Mouse (Mus musculus) neural tube, embryonic 15.5 days (tissue): ENCODE measurements around the gene Hand2. TPM values are rescaled to one million over a fixed set of nuclear protein-coding genes. Genes with fewer than 3 reads are reported as not detected.

Experiments used
- ATAC-seq: fragments of 200-750 bp; cut with Nextera tagmentation; 2 replicates; pipeline ENCODE4 v1.8.0; 2017; ENCODE audit warnings: mild to moderate bottlenecking, moderate TSS enrichment, moderate library complexity; ENCODE audit not compliant: low FRiP score
- H3K27ac ChIP-seq: fragments of 300-500 bp; sonication (generic); replicated peaks from 2 replicates; pipeline ENCODE4 v1.5.1; 2015; ENCODE audit warnings: mild to moderate bottlenecking, inconsistent platforms
- H3K27me3 ChIP-seq: fragments of 300-500 bp; sonication (generic); replicated peaks from 2 replicates; pipeline ENCODE4 v1.6.1; 2015; ENCODE audit warnings: inconsistent platforms
- H3K36me3 ChIP-seq: fragments of 300-500 bp; sonication (generic); 2 replicates; pipeline ENCODE4 v1.6.1; 2015; ENCODE audit warnings: inconsistent platforms
- H3K4me1 ChIP-seq: fragments of 300-500 bp; sonication (generic); 2 replicates; pipeline ENCODE4 v1.6.1; 2015; ENCODE audit warnings: inconsistent platforms
- H3K4me2 ChIP-seq: fragments of 300-500 bp; sonication (generic); 2 replicates; pipeline ENCODE4 v1.6.1; 2015; ENCODE audit warnings: inconsistent platforms, mild to moderate bottlenecking, moderate library complexity
- H3K4me3 ChIP-seq: fragments of 300-500 bp; sonication (generic); replicated peaks from 2 replicates; pipeline ENCODE4 v1.5.1; 2015; ENCODE audit warnings: mild to moderate bottlenecking, inconsistent platforms
- H3K9ac ChIP-seq: fragments of 300-500 bp; sonication (generic); replicated peaks from 2 replicates; pipeline ENCODE4 v1.6.1; 2015; ENCODE audit warnings: mild to moderate bottlenecking, inconsistent platforms
- H3K9me3 ChIP-seq: fragments of 300-500 bp; sonication (generic); replicated peaks from 2 replicates; pipeline ENCODE4 v1.6.1; 2016; ENCODE audit warnings: inconsistent platforms
- WGBS: fragments of 180-500 bp; shearing (Covaris S2); methylation state at CpG from one replicate; pipeline ENCODE4 v1.1.7; 2015; ENCODE audit warnings: mixed read lengths; 5-methylcytosine and 5-hydroxymethylcytosine counted together
- polyA plus RNA-seq: library from polyadenylated mRNA; unstranded; fragments of >200 nt; fragmentation: Nextera tagmentation; extraction: Ambion mirVana; gene quantifications from 2 replicates; pipeline ENCODE4 v1.2.1, GENCODE M21; 2015

Hand2 gene
- 1.0 TPM in 1 of 2 replicates, not detected in the other for polyA plus RNA-seq

GRCm38 (mm10) chr8:57320851-57321743 lies at the start of gene Hand2:
Hand2 (plus strand) TSS chr8:57320983.
- H3K27me3 ChIP-seq, result peaks cover 92% of the 10 kb centered on the region
- H3K9me3 ChIP-seq, result no peaks in the 10 kb centered on the region
- H3K4me2 ChIP-seq, result peak within 1 kb of the TSS; percentile 55
- peak within 1 kb of the TSS; percentile 30 for H3K4me3 ChIP-seq
- no peaks in the 10 kb centered on the region for H3K36me3 ChIP-seq
- WGBS, result under 1% methylated on average over 75 of the region's 83 CpGs
- H3K27ac ChIP-seq, result no peak within 1 kb of the TSS
- ATAC-seq, result peak; percentile 42; the same call in 1 of the 2 replicates
- H3K9ac ChIP-seq, result no peak within 1 kb of the TSS
- H3K4me1 ChIP-seq, result peaks cover 16% of the 10 kb centered on the region

- Histone ChIP-seq H3K9ac (no peak overlapping the region), H3K4me1 (no peaks in the 10 kb centered on the region), H3K27me3 (no peaks in the 10 kb centered on the region), H3K36me3 (no peaks in the 10 kb centered on the region), H3K27ac (no peak overlapping the region), H3K9me3 (no peaks in the 10 kb centered on the region), H3K4me3 (no peak overlapping the region), H3K4me2 (no peak overlapping the region)
- WGBS, result 73% methylated on average over 3 of the region's 3 CpGs
- no peak for ATAC-seq
Measured at GRCm38 (mm10) chr8:57273055-57273454, 47.7 kb upstream of the Hand2 start.

- no peaks in the 10 kb centered on the region for H3K4me1 ChIP-seq
- H3K9ac ChIP-seq, result no peak overlapping the region
- H3K9me3 ChIP-seq, result no peaks in the 10 kb centered on the region
- ATAC-seq, result no peak
- no peaks in the 10 kb centered on the region for H3K27me3 ChIP-seq
- H3K27ac ChIP-seq, result no peak overlapping the region
- no peak overlapping the region for H3K4me2 ChIP-seq
- H3K36me3 ChIP-seq, result no peaks in the 10 kb centered on the region
- no peak overlapping the region for H3K4me3 ChIP-seq
- 66% methylated on average over 4 of the region's 4 CpGs for WGBS
Measured at GRCm38 (mm10) chr8:57293441-57293840, 27.3 kb upstream of the Hand2 start.

- Histone ChIP-seq H3K27ac (no peak overlapping the region), H3K9ac (no peak overlapping the region), H3K4me1 (no peaks in the 10 kb centered on the region), H3K4me3 (no peak overlapping the region), H3K4me2 (no peak overlapping the region), H3K27me3 (peaks cover 12% of the 10 kb centered on the region), H3K36me3 (no peaks in the 10 kb centered on the region), H3K9me3 (no peaks in the 10 kb centered on the region)
- WGBS, result 57% methylated on average over 1 of the region's 1 CpGs
- ATAC-seq, result no peak
Measured at GRCm38 (mm10) chr8:57303513-57303912, 17.3 kb upstream of the Hand2 start.

- no peak overlapping the region for H3K4me2 ChIP-seq
Measured at GRCm38 (mm10) chr8:57304944-57305343, 15.8 kb upstream of the Hand2 start.

GRCm38 (mm10) chr8:57306441-57306840 lies 14.3 kb upstream of the Hand2 start:
- no peak overlapping the region for H3K4me2 ChIP-seq
- H3K9ac ChIP-seq, result no peak overlapping the region
- ATAC-seq, result no peak
- no peaks in the 10 kb centered on the region for H3K9me3 ChIP-seq
- peaks cover 29% of the 10 kb centered on the region for H3K27me3 ChIP-seq
- H3K36me3 ChIP-seq, result no peaks in the 10 kb centered on the region
- 18% methylated on average over 1 of the region's 1 CpGs for WGBS
- no peaks in the 10 kb centered on the region for H3K4me1 ChIP-seq
- no peak overlapping the region for H3K4me3 ChIP-seq
- H3K27ac ChIP-seq, result no peak overlapping the region

More at GRCm38 (mm10) chr8:57304944-57305343, 15.8 kb upstream of the Hand2 start:
- Histone ChIP-seq H3K27me3 (peaks cover 20% of the 10 kb centered on the region), H3K9ac (no peak overlapping the region), H3K9me3 (no peaks in the 10 kb centered on the region), H3K36me3 (no peaks in the 10 kb centered on the region), H3K27ac (no peak overlapping the region), H3K4me3 (no peak overlapping the region), H3K4me1 (no peaks in the 10 kb centered on the region)
- WGBS, result 60% methylated on average over 11 of the region's 11 CpGs
- no peak for ATAC-seq

- H3K27me3 ChIP-seq, result peaks cover 60% of the 10 kb centered on the region
- no peaks in the 10 kb centered on the region for H3K36me3 ChIP-seq
- H3K9ac ChIP-seq, result no peak overlapping the region
- H3K4me2 ChIP-seq, result no peak overlapping the region
- peaks cover 8% of the 10 kb centered on the region for H3K4me1 ChIP-seq
- no peak for ATAC-seq
- H3K9me3 ChIP-seq, result no peaks in the 10 kb centered on the region
- no peak overlapping the region for H3K27ac ChIP-seq
- H3K4me3 ChIP-seq, result no peak overlapping the region
- WGBS, result 33% methylated on average over 1 of the region's 1 CpGs
Measured at GRCm38 (mm10) chr8:57309844-57310485, 10.8 kb upstream of the Hand2 start.

GRCm38 (mm10) chr8:57312031-57312981 lies 8.5 kb upstream of the Hand2 start:
- Histone ChIP-seq H3K4me1 (peaks cover 8% of the 10 kb centered on the region), H3K4me3 (0 out of 2 replicates have a peak overlapping the region, but pooled peaks have one; percentile 4), H3K4me2 (peak overlapping the region; percentile 32)

GRCm38 (mm10) chr8:57313583-57313982 lies 7.2 kb upstream of the Hand2 start:
- Histone ChIP-seq H3K4me3 (no peak overlapping the region), H3K27ac (no peak overlapping the region), H3K36me3 (no peaks in the 10 kb centered on the region), H3K9me3 (no peaks in the 10 kb centered on the region), H3K4me1 (peaks cover 8% of the 10 kb centered on the region), H3K4me2 (no peak overlapping the region), H3K27me3 (peaks cover 80% of the 10 kb centered on the region), H3K9ac (no peak overlapping the region)
- ATAC-seq, result no peak
- 6% methylated on average over 10 of the region's 10 CpGs for WGBS

More at GRCm38 (mm10) chr8:57312031-57312981, 8.5 kb upstream of the Hand2 start:
- H3K27ac ChIP-seq, result no peak overlapping the region
- under 1% methylated on average over 30 of the region's 30 CpGs for WGBS
- H3K36me3 ChIP-seq, result no peaks in the 10 kb centered on the region
- H3K9me3 ChIP-seq, result no peaks in the 10 kb centered on the region
- H3K9ac ChIP-seq, result no peak overlapping the region
- no peak for ATAC-seq
- peaks cover 79% of the 10 kb centered on the region for H3K27me3 ChIP-seq

- no peaks in the 10 kb centered on the region for H3K9me3 ChIP-seq
- no peak overlapping the region for H3K4me2 ChIP-seq
- no peaks in the 10 kb centered on the region for H3K36me3 ChIP-seq
- 4% methylated on average over 10 of the region's 10 CpGs for WGBS
- peaks cover 80% of the 10 kb centered on the region for H3K27me3 ChIP-seq
- no peak for ATAC-seq
- H3K27ac ChIP-seq, result no peak overlapping the region
- peaks cover 8% of the 10 kb centered on the region for H3K4me1 ChIP-seq
- H3K4me3 ChIP-seq, result no peak overlapping the region
- H3K9ac ChIP-seq, result no peak overlapping the region
Measured at GRCm38 (mm10) chr8:57314216-57314615, 6.6 kb upstream of the Hand2 start.

- 6% methylated on average over 3 of the region's 3 CpGs for WGBS
- peaks cover 8% of the 10 kb centered on the region for H3K4me1 ChIP-seq
- H3K27me3 ChIP-seq, result peaks cover 88% of the 10 kb centered on the region
- no peaks in the 10 kb centered on the region for H3K9me3 ChIP-seq
- no peak overlapping the region for H3K27ac ChIP-seq
- no peak overlapping the region for H3K4me2 ChIP-seq
- no peaks in the 10 kb centered on the region for H3K36me3 ChIP-seq
- H3K9ac ChIP-seq, result no peak overlapping the region
- ATAC-seq, result no peak
- no peak overlapping the region for H3K4me3 ChIP-seq
Measured at GRCm38 (mm10) chr8:57315471-57315870, 5.3 kb upstream of the Hand2 start.
